Mouse (Mus musculus) forebrain, embryonic 11.5 days (tissue): ENCODE measurements at regions not wholly inside any gene's neighbourhood (a gene's known extent, or its start where the extent isn't known, plus 50 kb on each side); places are given as distances from the start of the nearest gene placed in this dataset.

Experiments
- ATAC-seq: fragments of 200-750 bp; cut with Nextera tagmentation; replicated peaks from 2 replicates; pipeline ENCODE4 v1.8.0; 2017; ENCODE audit warnings: moderate TSS enrichment; ENCODE audit not compliant: low FRiP score
- DNase-seq: peaks from one replicate; pipeline ENCODE4 v3.0.0-alpha.2; 2017; ENCODE audit warnings: low spot score
- H3K27ac ChIP-seq: fragments of 300-500 bp; sonication (generic); 2 replicates; pipeline ENCODE4 v1.5.1; 2014; ENCODE audit warnings: low read depth, low read length
- H3K27me3 ChIP-seq: fragments of 300-500 bp; sonication (generic); 2 replicates; pipeline ENCODE4 v1.6.1; 2014; ENCODE audit warnings: mild to moderate bottlenecking, low read length, mixed read lengths; ENCODE audit not compliant: control insufficient read depth, insufficient read depth
- H3K36me3 ChIP-seq: fragments of 300-500 bp; sonication (generic); 2 replicates; pipeline ENCODE4 v1.6.1; 2014; ENCODE audit warnings: mild to moderate bottlenecking, low read length, moderate library complexity, mixed read lengths; ENCODE audit not compliant: control insufficient read depth, insufficient read depth
- H3K4me1 ChIP-seq: fragments of 300-500 bp; sonication (generic); replicated peaks from 2 replicates; pipeline ENCODE4 v1.6.1; 2014; ENCODE audit warnings: low read length, mixed read lengths; ENCODE audit not compliant: control insufficient read depth, insufficient read depth
- H3K4me2 ChIP-seq: fragments of 300-500 bp; sonication (generic); 2 replicates; pipeline ENCODE4 v1.6.1; 2014; ENCODE audit warnings: low read depth, mild to moderate bottlenecking, low read length, moderate library complexity, mixed read lengths; ENCODE audit not compliant: severe bottlenecking
- H3K4me3 ChIP-seq: fragments of 300-500 bp; sonication (generic); 2 replicates; pipeline ENCODE4 v1.5.1; 2014; ENCODE audit warnings: low read depth, low read length
- H3K9ac ChIP-seq: fragments of 300-500 bp; sonication (generic); 2 replicates; pipeline ENCODE4 v1.6.1; 2014; ENCODE audit warnings: low read length
- H3K9me3 ChIP-seq: fragments of 300-500 bp; sonication (generic); 2 replicates; pipeline ENCODE4 v1.6.1; 2016; ENCODE audit warnings: low read length, mixed read lengths; ENCODE audit not compliant: control insufficient read depth
- WGBS: fragments of 180-500 bp; shearing (Covaris S2); extraction: QIAGEN DNeasy Blood & Tissue Kit; methylation state at CpG from one replicate; pipeline ENCODE4 v1.1.7; 2014; 5-methylcytosine and 5-hydroxymethylcytosine counted together

GRCm38 (mm10) chr10:56941972-56942371 is 544.2 kb upstream of the Hsf2 start:
- ATAC-seq = no peak
- H3K9ac ChIP-seq = no peak overlapping the region
- 59% methylated on average over 4 of the region's 4 CpGs for WGBS
- H3K4me2 ChIP-seq = no peak overlapping the region
- DNase-seq = no peak
- no peaks in the 10 kb centered on the region for H3K4me1 ChIP-seq
- H3K9me3 ChIP-seq = no peaks in the 10 kb centered on the region
- no peak overlapping the region for H3K27ac ChIP-seq
- no peak overlapping the region for H3K4me3 ChIP-seq
- no peaks in the 10 kb centered on the region for H3K36me3 ChIP-seq
- H3K27me3 ChIP-seq = no peaks in the 10 kb centered on the region

GRCm38 (mm10) chr10:56944434-56945145 is 541.6 kb upstream of the Hsf2 start:
- DNase-seq (no peak), ATAC-seq (no peak)
- no peak overlapping the region for H3K4me3 ChIP-seq
- no peak overlapping the region for H3K9ac ChIP-seq
- no peaks in the 10 kb centered on the region for H3K36me3 ChIP-seq
- no peaks in the 10 kb centered on the region for H3K9me3 ChIP-seq
- WGBS = 86% methylated on average over 5 of the region's 5 CpGs
- H3K4me2 ChIP-seq = no peak overlapping the region
- no peak overlapping the region for H3K27ac ChIP-seq
- H3K4me1 ChIP-seq = no peaks in the 10 kb centered on the region
- H3K27me3 ChIP-seq = no peaks in the 10 kb centered on the region

- 95% methylated on average over 2 of the region's 2 CpGs for WGBS
- Histone ChIP-seq H3K27ac (no peak overlapping the region), H3K36me3 (no peaks in the 10 kb centered on the region), H3K27me3 (no peaks in the 10 kb centered on the region), H3K9ac (no peak overlapping the region), H3K4me1 (no peaks in the 10 kb centered on the region), H3K4me3 (no peak overlapping the region), H3K4me2 (no peak overlapping the region), H3K9me3 (no peaks in the 10 kb centered on the region)
- DNase-seq (no peak), ATAC-seq (no peak)
Measured at GRCm38 (mm10) chr10:56956728-56957127, 529.5 kb upstream of the Hsf2 start.

GRCm38 (mm10) chr10:56962096-56962807 is 523.9 kb upstream of the Hsf2 start:
- Histone ChIP-seq H3K36me3 (no peaks in the 10 kb centered on the region), H3K4me3 (no peak overlapping the region), H3K4me2 (no peak overlapping the region), H3K9ac (no peak overlapping the region), H3K4me1 (no peaks in the 10 kb centered on the region), H3K9me3 (no peaks in the 10 kb centered on the region), H3K27me3 (no peaks in the 10 kb centered on the region), H3K27ac (no peak overlapping the region)
- WGBS = 66% methylated on average over 4 of the region's 4 CpGs
- peak; percentile 79 for ATAC-seq
- DNase-seq = no peak

- H3K36me3 ChIP-seq = no peaks in the 10 kb centered on the region
- ATAC-seq (no peak), DNase-seq (no peak)
- H3K9me3 ChIP-seq = no peaks in the 10 kb centered on the region
- no peaks in the 10 kb centered on the region for H3K4me1 ChIP-seq
- no peaks in the 10 kb centered on the region for H3K27me3 ChIP-seq
- no peak overlapping the region for H3K4me3 ChIP-seq
- no peak overlapping the region for H3K9ac ChIP-seq
- WGBS = 82% methylated on average over 3 of the region's 3 CpGs
- no peak overlapping the region for H3K27ac ChIP-seq
- no peak overlapping the region for H3K4me2 ChIP-seq
Measured at GRCm38 (mm10) chr10:56963215-56963614, 523.0 kb upstream of the Hsf2 start.

- H3K4me3 ChIP-seq = no peak overlapping the region
- no peak for DNase-seq
- WGBS = 98% methylated on average over 1 of the region's 1 CpGs
- H3K9ac ChIP-seq = no peak overlapping the region
- H3K4me2 ChIP-seq = no peak overlapping the region
- no peaks in the 10 kb centered on the region for H3K27me3 ChIP-seq
- no peak for ATAC-seq
- no peak overlapping the region for H3K27ac ChIP-seq
- no peaks in the 10 kb centered on the region for H3K4me1 ChIP-seq
- H3K36me3 ChIP-seq = no peaks in the 10 kb centered on the region
- no peaks in the 10 kb centered on the region for H3K9me3 ChIP-seq
Measured at GRCm38 (mm10) chr10:56968913-56969312, 517.3 kb upstream of the Hsf2 start.

GRCm38 (mm10) chr10:56974812-56975211 is 511.4 kb upstream of the Hsf2 start:
- Histone ChIP-seq H3K4me2 (no peak overlapping the region), H3K27me3 (no peaks in the 10 kb centered on the region), H3K4me1 (no peaks in the 10 kb centered on the region), H3K27ac (no peak overlapping the region), H3K9me3 (no peaks in the 10 kb centered on the region), H3K36me3 (no peaks in the 10 kb centered on the region), H3K4me3 (no peak overlapping the region), H3K9ac (no peak overlapping the region)
- no peak for ATAC-seq
- WGBS = 86% methylated on average over 5 of the region's 5 CpGs
- DNase-seq = no peak

GRCm38 (mm10) chr10:56979601-56980000 is 506.6 kb upstream of the Hsf2 start:
- H3K9me3 ChIP-seq = no peaks in the 10 kb centered on the region
- H3K4me3 ChIP-seq = no peak overlapping the region
- DNase-seq (no peak), ATAC-seq (no peak)
- no peaks in the 10 kb centered on the region for H3K4me1 ChIP-seq
- no peak overlapping the region for H3K9ac ChIP-seq
- no peak overlapping the region for H3K4me2 ChIP-seq
- 40% methylated on average over 3 of the region's 3 CpGs for WGBS
- no peaks in the 10 kb centered on the region for H3K27me3 ChIP-seq
- no peak overlapping the region for H3K27ac ChIP-seq
- no peaks in the 10 kb centered on the region for H3K36me3 ChIP-seq

- Histone ChIP-seq H3K27ac (no peak overlapping the region), H3K4me2 (no peak overlapping the region), H3K4me1 (no peaks in the 10 kb centered on the region), H3K9ac (no peak overlapping the region), H3K36me3 (no peaks in the 10 kb centered on the region), H3K9me3 (no peaks in the 10 kb centered on the region), H3K4me3 (no peak overlapping the region), H3K27me3 (no peaks in the 10 kb centered on the region)
- WGBS = 69% methylated on average over 3 of the region's 3 CpGs
- no peak for ATAC-seq
- no peak for DNase-seq
Measured at GRCm38 (mm10) chr10:56980821-56981220, 505.4 kb upstream of the Hsf2 start.
